Mouse (Mus musculus) neural tube, embryonic 13.5 days (tissue): Measurements from ENCODE around the gene Mdk. TPM values are rescaled to one million over a fixed set of nuclear protein-coding genes. Genes with fewer than 3 reads are reported as not detected.

ENCODE experiments used
- ATAC-seq: fragments of 200-750 bp; cut with Nextera tagmentation; 2 replicates; pipeline ENCODE4 v1.8.0; 2017; ENCODE audit warnings: low read depth, mild to moderate bottlenecking, moderate TSS enrichment, moderate library complexity
- H3K27ac ChIP-seq: fragments of 300-500 bp; sonication (generic); replicated peaks from 2 replicates; pipeline ENCODE4 v1.5.1; 2015; ENCODE audit warnings: moderate library complexity, mild to moderate bottlenecking, inconsistent platforms
- H3K27me3 ChIP-seq: fragments of 300-500 bp; sonication (generic); 2 replicates; pipeline ENCODE4 v1.6.1; 2015; ENCODE audit warnings: mild to moderate bottlenecking, inconsistent platforms
- H3K36me3 ChIP-seq: fragments of 300-500 bp; sonication (generic); 2 replicates; pipeline ENCODE4 v1.6.1; 2015; ENCODE audit warnings: mild to moderate bottlenecking, inconsistent platforms
- H3K4me1 ChIP-seq: fragments of 300-500 bp; sonication (generic); replicated peaks from 2 replicates; pipeline ENCODE4 v1.6.1; 2015; ENCODE audit warnings: inconsistent platforms
- H3K4me2 ChIP-seq: fragments of 300-500 bp; sonication (generic); 2 replicates; pipeline ENCODE4 v1.6.1; 2015; ENCODE audit warnings: inconsistent platforms, mild to moderate bottlenecking, moderate library complexity
- H3K4me3 ChIP-seq: fragments of 300-500 bp; sonication (generic); 2 replicates; pipeline ENCODE4 v1.5.1; 2015; ENCODE audit warnings: mild to moderate bottlenecking, inconsistent platforms
- H3K9ac ChIP-seq: fragments of 300-500 bp; sonication (generic); 2 replicates; pipeline ENCODE4 v1.6.1; 2015; ENCODE audit warnings: moderate library complexity, mild to moderate bottlenecking, inconsistent platforms
- H3K9me3 ChIP-seq: fragments of 300-500 bp; sonication (generic); 2 replicates; pipeline ENCODE4 v1.6.1; 2016; ENCODE audit warnings: inconsistent platforms
- WGBS: fragments of 180-500 bp; shearing (Covaris S2); methylation state at CpG from one replicate; pipeline ENCODE4 v1.1.7; 2015; 5-methylcytosine and 5-hydroxymethylcytosine counted together
- polyA plus RNA-seq: library from polyadenylated mRNA; unstranded; fragments of >200 nt; fragmentation: Nextera tagmentation; extraction: Ambion mirVana; gene quantifications from 2 replicates; pipeline ENCODE4 v1.2.1, GENCODE M21; 2015

Mdk gene
- polyA plus RNA-seq, 1 experiment from 2014 or later: 289 TPM

DNA sequence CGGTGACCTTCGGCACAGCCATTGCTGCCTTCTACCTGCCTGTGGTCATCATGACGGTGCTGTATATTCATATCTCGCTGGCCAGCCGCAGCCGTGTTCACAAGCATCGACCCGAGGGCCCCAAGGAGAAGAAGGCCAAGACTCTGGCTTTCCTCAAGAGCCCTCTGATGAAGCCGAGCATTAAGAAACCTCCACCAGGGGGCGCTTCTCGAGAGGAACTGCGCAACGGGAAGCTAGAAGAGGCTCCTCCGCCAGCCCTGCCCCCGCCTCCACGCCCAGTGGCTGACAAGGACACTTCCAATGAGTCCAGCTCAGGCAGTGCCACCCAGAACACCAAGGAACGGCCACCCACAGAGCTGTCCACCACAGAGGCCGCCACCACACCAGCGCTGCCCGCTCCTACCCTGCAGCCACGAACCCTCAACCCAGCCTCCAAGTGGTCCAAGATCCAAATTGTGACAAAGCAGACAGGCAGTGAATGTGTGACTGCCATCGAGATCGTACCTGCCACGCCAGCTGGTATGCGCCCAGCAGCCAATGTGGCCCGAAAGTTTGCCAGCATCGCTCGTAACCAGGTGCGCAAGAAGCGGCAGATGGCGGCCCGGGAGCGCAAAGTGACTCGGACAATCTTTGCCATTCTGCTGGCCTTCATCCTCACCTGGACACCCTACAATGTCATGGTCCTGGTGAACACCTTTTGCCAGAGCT, 4.1 kb downstream of the Mdk start:
- 41% methylated on average over 34 of the region's 34 CpGs for WGBS
- Histone ChIP-seq H3K4me3 (no peak overlapping the region), H3K36me3 (no peaks in the 10 kb centered on the region), H3K27ac (no peak overlapping the region), H3K27me3 (peaks cover 26% of the 10 kb centered on the region), H3K4me1 (peaks cover 60% of the 10 kb centered on the region), H3K9me3 (no peaks in the 10 kb centered on the region), H3K4me2 (peak overlapping the region; percentile 22; the same call in 1 of the 2 replicates), H3K9ac (no peak overlapping the region)
- ATAC-seq: no peak

GRCm38 (mm10) chr2:91926949-91927348, 5.1 kb downstream of the Mdk start, which contains the start of gene Chrm4:
Gene Chrm4 (plus strand): TSS chr2:91927249.
- H3K9me3 ChIP-seq: no peaks in the 10 kb centered on the region
- no peak for ATAC-seq
- no peaks in the 10 kb centered on the region for H3K36me3 ChIP-seq
- no peak within 1 kb of the TSS for H3K4me3 ChIP-seq
- H3K27me3 ChIP-seq: peaks cover 36% of the 10 kb centered on the region
- peak within 1 kb of the TSS; percentile 22; the same call in 1 of the 2 replicates for H3K4me2 ChIP-seq
- H3K4me1 ChIP-seq: peaks cover 60% of the 10 kb centered on the region
- no peak within 1 kb of the TSS for H3K27ac ChIP-seq
- no peak within 1 kb of the TSS for H3K9ac ChIP-seq
- WGBS: 95% methylated on average over 3 of the region's 3 CpGs

GRCm38 (mm10) chr2:91925442-91925841, 6.7 kb downstream of the Mdk start:
- H3K27me3 ChIP-seq: peaks cover 52% of the 10 kb centered on the region
- no peaks in the 10 kb centered on the region for H3K36me3 ChIP-seq
- H3K4me3 ChIP-seq: no peak overlapping the region
- no peak overlapping the region for H3K9ac ChIP-seq
- H3K4me1 ChIP-seq: peaks cover 55% of the 10 kb centered on the region
- no peaks in the 10 kb centered on the region for H3K9me3 ChIP-seq
- H3K4me2 ChIP-seq: no peak overlapping the region
- no peak overlapping the region for H3K27ac ChIP-seq
- 86% methylated on average over 15 of the region's 15 CpGs for WGBS
- ATAC-seq: no peak

DNA sequence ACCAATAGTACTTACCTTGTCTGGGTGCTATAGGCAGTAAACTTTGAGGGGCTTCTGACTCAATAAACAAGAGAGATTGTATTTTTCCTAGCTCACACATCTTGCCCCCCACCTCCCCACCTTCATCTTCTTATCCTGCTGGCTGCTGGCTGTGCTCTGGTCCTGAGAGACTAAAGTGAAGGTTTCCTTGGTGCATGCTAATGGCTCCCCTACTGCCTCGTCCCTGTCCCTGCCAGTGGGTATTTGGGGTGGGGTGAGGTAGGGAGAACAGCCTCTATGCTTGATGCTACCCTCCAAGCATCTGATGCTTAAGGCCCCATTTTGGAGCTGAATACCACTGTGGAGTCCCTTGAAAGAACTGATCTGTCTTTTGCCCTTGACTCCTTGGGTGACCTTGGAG, 7.4 kb downstream of the Mdk start:
- no peak for ATAC-seq
- Histone ChIP-seq H3K27ac (no peak overlapping the region), H3K27me3 (peaks cover 59% of the 10 kb centered on the region), H3K9ac (no peak overlapping the region), H3K4me1 (peaks cover 48% of the 10 kb centered on the region), H3K9me3 (no peaks in the 10 kb centered on the region), H3K36me3 (no peaks in the 10 kb centered on the region; the same call in 1 of the 2 replicates), H3K4me2 (no peak overlapping the region), H3K4me3 (no peak overlapping the region)
- WGBS: 70% methylated on average over 1 of the region's 1 CpGs

GRCm38 (mm10) chr2:91923415-91924337, 8.4 kb downstream of the Mdk start:
- Histone ChIP-seq H3K4me3 (peak overlapping the region; percentile 52), H3K36me3 (peaks cover 4% of the 10 kb centered on the region), H3K9me3 (no peaks in the 10 kb centered on the region), H3K4me2 (peak overlapping the region; percentile 77), H3K9ac (no peak overlapping the region), H3K27ac (no peak overlapping the region), H3K27me3 (peaks cover 63% of the 10 kb centered on the region), H3K4me1 (peaks cover 38% of the 10 kb centered on the region)
- WGBS: 6% methylated on average over 54 of the region's 54 CpGs
- 0 out of 2 replicates have a peak, but pooled peaks have one; percentile 21 for ATAC-seq

DNA sequence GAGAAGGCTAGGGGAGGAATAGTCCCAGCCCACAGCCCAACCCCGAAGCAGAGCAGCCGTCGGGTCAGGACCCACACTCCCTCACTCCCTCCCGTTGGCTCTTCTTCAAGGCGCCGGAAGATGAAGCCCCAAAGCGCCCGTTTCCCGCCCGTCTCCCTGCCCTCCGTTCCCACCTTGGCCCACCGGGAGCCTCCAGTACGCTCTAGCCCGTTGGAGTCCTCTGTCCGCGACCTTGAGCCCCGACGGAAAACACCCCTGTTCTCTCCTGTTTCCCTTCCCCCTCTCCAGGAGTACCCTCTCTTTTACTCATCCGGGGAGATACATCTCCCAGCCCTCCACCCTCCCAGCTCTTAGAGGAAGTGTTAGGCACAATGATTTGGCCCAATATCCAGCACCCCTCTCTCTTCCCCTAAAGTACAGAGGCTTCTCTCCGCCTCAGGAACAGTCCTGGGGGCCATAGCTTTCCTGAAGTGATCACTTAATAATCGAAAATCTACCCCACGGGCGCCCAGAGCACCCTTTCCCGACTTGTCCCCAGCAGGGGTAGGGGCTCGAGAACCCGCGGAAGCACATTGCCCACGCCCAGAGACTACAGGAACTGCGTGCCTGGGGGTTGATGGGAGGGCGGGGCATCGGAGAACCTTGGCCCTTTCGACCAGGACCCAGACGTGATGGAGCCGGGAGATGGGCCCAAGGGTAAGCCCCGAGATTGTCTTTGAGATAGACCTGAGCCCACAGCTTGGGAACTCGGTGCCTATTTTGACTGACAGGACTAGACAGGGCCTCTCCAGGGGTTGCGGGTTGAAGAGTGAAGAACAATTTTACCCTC, 9.3 kb downstream of the Mdk start:
- H3K4me2 ChIP-seq: peak overlapping the region; percentile 77
- peak overlapping the region; percentile 52 for H3K4me3 ChIP-seq
- H3K36me3 ChIP-seq: peaks cover 13% of the 10 kb centered on the region
- H3K4me1 ChIP-seq: peaks cover 33% of the 10 kb centered on the region
- H3K27me3 ChIP-seq: peaks cover 63% of the 10 kb centered on the region
- no peak overlapping the region for H3K27ac ChIP-seq
- ATAC-seq: no peak
- no peaks in the 10 kb centered on the region for H3K9me3 ChIP-seq
- peak overlapping the region; percentile 65 for H3K9ac ChIP-seq
- WGBS: 3% methylated on average over 37 of the region's 37 CpGs

DNA sequence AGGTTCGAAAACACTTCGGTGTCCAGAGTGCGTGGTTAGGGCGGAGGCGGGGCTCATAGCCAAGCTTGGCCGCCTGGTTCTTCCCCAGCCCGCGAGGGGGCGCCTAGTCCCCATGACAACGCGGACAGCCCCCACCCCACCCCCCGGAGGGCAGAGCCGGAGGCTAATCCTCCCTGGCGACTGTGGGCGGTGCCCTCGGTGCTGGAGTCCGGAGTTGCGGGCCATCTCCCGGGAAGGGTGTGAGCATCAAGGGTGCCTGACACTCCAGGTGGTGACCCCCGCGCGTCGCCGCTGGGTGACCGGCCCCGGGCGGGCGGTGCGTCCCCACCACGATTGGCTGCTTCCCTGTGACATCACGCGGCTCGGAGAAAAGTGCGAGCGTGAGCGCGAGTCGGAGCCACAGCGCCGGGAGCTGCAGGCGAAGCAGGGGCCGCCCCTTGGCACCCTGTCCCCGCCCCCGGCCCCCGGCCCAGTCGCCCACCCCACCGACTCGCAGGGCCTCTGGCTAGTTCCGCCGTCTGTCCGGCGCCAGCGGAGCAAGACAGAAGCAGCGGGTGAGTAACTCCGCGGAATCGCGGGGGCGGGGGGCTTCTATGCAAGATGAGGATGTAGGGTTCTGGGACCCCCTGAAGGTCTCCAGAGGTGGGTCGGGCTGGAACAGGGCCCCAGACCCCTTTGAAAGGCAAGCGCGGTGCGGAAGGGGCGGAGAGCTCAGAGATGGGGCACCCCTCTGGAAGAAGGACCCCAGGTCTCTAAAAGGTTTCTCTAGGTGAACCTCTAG, 10.1 kb downstream of the Mdk start:
- H3K27ac ChIP-seq: no peak overlapping the region
- peak overlapping the region; percentile 77 for H3K4me2 ChIP-seq
- peaks cover 31% of the 10 kb centered on the region for H3K4me1 ChIP-seq
- H3K36me3 ChIP-seq: peaks cover 21% of the 10 kb centered on the region
- peaks cover 63% of the 10 kb centered on the region for H3K27me3 ChIP-seq
- peak overlapping the region; percentile 52 for H3K4me3 ChIP-seq
- WGBS: under 1% methylated on average over 62 of the region's 64 CpGs
- peak; percentile 70 for ATAC-seq
- H3K9ac ChIP-seq: peak overlapping the region; percentile 65
- no peaks in the 10 kb centered on the region for H3K9me3 ChIP-seq

GRCm38 (mm10) chr2:91921181-91921789, 10.8 kb downstream of the Mdk start:
- Histone ChIP-seq H3K36me3 (peaks cover 28% of the 10 kb centered on the region), H3K9ac (peak overlapping the region; percentile 65), H3K27me3 (peaks cover 63% of the 10 kb centered on the region), H3K4me3 (peak overlapping the region; percentile 52), H3K9me3 (no peaks in the 10 kb centered on the region), H3K4me1 (peaks cover 31% of the 10 kb centered on the region), H3K27ac (no peak overlapping the region), H3K4me2 (peak overlapping the region; percentile 77)
- no peak; the same call in 1 of the 2 replicates for ATAC-seq
- WGBS: 5% methylated on average over 31 of the region's 31 CpGs

- no peak overlapping the region for H3K27ac ChIP-seq
- H3K4me2 ChIP-seq: no peak overlapping the region
- no peak overlapping the region for H3K4me3 ChIP-seq
- H3K9me3 ChIP-seq: no peaks in the 10 kb centered on the region
- no peak for ATAC-seq
- no peak overlapping the region for H3K9ac ChIP-seq
- WGBS: 74% methylated on average over 4 of the region's 4 CpGs
- H3K4me1 ChIP-seq: peaks cover 31% of the 10 kb centered on the region
- H3K36me3 ChIP-seq: peaks cover 40% of the 10 kb centered on the region
- H3K27me3 ChIP-seq: peaks cover 59% of the 10 kb centered on the region
Observed at GRCm38 (mm10) chr2:91920130-91920529, 12.0 kb downstream of the Mdk start.

DNA sequence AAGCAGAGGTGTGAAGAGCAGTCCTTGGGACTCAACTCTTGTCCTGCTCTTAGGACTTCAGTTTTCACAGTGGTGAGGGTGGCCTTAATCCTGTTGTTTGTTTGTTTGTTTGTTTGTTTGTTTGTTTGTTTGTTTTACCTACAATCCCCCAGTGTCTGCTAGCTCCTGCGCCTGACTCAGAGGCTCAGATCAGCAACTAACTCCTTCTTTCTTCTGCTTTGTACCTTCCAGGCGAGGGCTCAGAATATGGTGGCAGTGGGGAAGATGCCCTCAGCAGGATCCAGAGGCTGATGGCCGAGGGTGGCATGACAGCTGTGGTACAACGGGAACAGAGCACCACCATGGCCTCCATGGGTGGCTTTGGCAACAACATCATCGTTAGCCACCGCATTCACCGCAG, 15.0 kb downstream of the Mdk start:
- no peak overlapping the region for H3K27ac ChIP-seq
- H3K9me3 ChIP-seq: no peaks in the 10 kb centered on the region
- H3K4me1 ChIP-seq: peaks cover 12% of the 10 kb centered on the region
- peaks cover 28% of the 10 kb centered on the region for H3K27me3 ChIP-seq
- ATAC-seq: no peak
- 95% methylated on average over 7 of the region's 7 CpGs for WGBS
- no peak overlapping the region for H3K4me3 ChIP-seq
- no peak overlapping the region for H3K9ac ChIP-seq
- H3K4me2 ChIP-seq: no peak overlapping the region
- peaks cover 70% of the 10 kb centered on the region for H3K36me3 ChIP-seq
